Mouse (Mus musculus) neural tube, embryonic 14.5 days (tissue): ENCODE measurements around the gene Ifit1. TPM values are rescaled to one million over a fixed set of nuclear protein-coding genes. Genes with fewer than 3 reads are reported as not detected.
"Not testable (repeated sequence)": the region's sequence is repeated elsewhere in the genome, so short reads cannot be mapped to it uniquely, and the experiment has no call there.

Experiments used
- ATAC-seq: fragments of 200-750 bp; cut with Nextera tagmentation; 2 replicates; pipeline ENCODE4 v1.8.0; 2017; ENCODE audit warnings: low read depth, mild to moderate bottlenecking, moderate TSS enrichment, moderate library complexity
- H3K27ac ChIP-seq: fragments of 300-500 bp; sonication (generic); 2 replicates; pipeline ENCODE4 v1.5.1; 2014; ENCODE audit warnings: low read depth, mild to moderate bottlenecking, control low read depth, low read length, moderate library complexity, mixed read lengths
- H3K27me3 ChIP-seq: fragments of 300-500 bp; sonication (generic); 2 replicates; pipeline ENCODE4 v1.6.1; 2014; ENCODE audit warnings: low read length; ENCODE audit not compliant: control insufficient read depth, insufficient read depth
- H3K36me3 ChIP-seq: fragments of 300-500 bp; sonication (generic); 2 replicates; pipeline ENCODE4 v1.6.1; 2014; ENCODE audit warnings: low read length, mixed read lengths; ENCODE audit not compliant: control insufficient read depth, insufficient read depth
- H3K4me1 ChIP-seq: fragments of 300-500 bp; sonication (generic); 2 replicates; pipeline ENCODE4 v1.6.1; 2014; ENCODE audit warnings: low read length; ENCODE audit not compliant: control insufficient read depth, insufficient read depth
- H3K4me2 ChIP-seq: fragments of 300-500 bp; sonication (generic); 2 replicates; pipeline ENCODE4 v1.6.1; 2014; ENCODE audit warnings: mild to moderate bottlenecking, low read depth, low read length, control low read depth
- H3K4me3 ChIP-seq: fragments of 300-500 bp; sonication (generic); 2 replicates; pipeline ENCODE4 v1.5.1; 2014; ENCODE audit warnings: low read depth, low read length, control low read depth, mixed read lengths
- H3K9ac ChIP-seq: fragments of 300-500 bp; sonication (generic); replicated peaks from 2 replicates; pipeline ENCODE4 v1.6.1; 2014; ENCODE audit warnings: low read depth, mild to moderate bottlenecking, control low read depth, low read length, mixed read lengths
- H3K9me3 ChIP-seq: fragments of 300-500 bp; sonication (generic); 2 replicates; pipeline ENCODE4 v1.6.1; 2016; ENCODE audit warnings: low read length; ENCODE audit not compliant: control insufficient read depth
- WGBS: fragments of 180-500 bp; shearing (Covaris S2); extraction: QIAGEN DNeasy Blood & Tissue Kit; methylation state at CpG from one replicate; pipeline ENCODE4 v1.1.7; 2014; 5-methylcytosine and 5-hydroxymethylcytosine counted together
- polyA plus RNA-seq: library from polyadenylated mRNA; unstranded; fragments of >200 nt; fragmentation: Nextera tagmentation; extraction: Ambion mirVana; gene quantifications from 2 replicates; pipeline ENCODE4 v1.2.1, GENCODE M21; 2014

Ifit1 gene
- polyA plus RNA-seq, 1 experiment from 2014 or later = 0.21 TPM

DNA sequence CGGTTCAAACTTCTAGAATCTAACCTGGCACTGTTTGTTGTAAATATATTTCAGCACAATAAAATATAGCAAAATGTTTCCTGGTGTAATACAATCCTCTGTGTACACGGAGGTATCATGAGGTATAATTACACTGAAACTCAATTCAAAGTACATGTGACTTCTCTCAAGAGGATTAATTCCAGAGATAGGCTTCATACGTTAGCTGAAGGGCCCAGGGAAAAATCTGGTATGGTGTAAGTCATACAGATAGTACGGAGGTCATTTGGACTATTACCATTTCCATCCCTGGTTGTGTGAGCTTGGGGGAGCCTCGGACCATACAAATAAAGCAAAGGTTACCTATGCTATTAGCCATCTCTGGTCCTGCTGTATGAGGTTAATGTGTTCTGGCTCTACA, 1.9 kb downstream of the Ifit1 start:
- no peak overlapping the region for H3K27ac ChIP-seq
- H3K4me2 ChIP-seq = no peak overlapping the region
- H3K36me3 ChIP-seq = no peaks in the 10 kb centered on the region
- no peaks in the 10 kb centered on the region for H3K27me3 ChIP-seq
- no peaks in the 10 kb centered on the region for H3K9me3 ChIP-seq
- H3K9ac ChIP-seq = no peak overlapping the region
- no peaks in the 10 kb centered on the region for H3K4me1 ChIP-seq
- no peak overlapping the region for H3K4me3 ChIP-seq
- 84% methylated on average over 5 of the region's 5 CpGs for WGBS
- ATAC-seq = no peak

GRCm38 (mm10) chr19:34647630-34648029, 7.0 kb downstream of the Ifit1 start:
- not testable (repeated sequence) for ATAC-seq, H3K4me3 ChIP-seq
- 93% methylated on average over 6 of the region's 8 CpGs for WGBS

GRCm38 (mm10) chr19:34650276-34650675, 9.6 kb downstream of the Ifit1 start:
- no peak for ATAC-seq
- Histone ChIP-seq H3K36me3 (no peaks in the 10 kb centered on the region), H3K9me3 (no peaks in the 10 kb centered on the region), H3K9ac (no peak overlapping the region), H3K27ac (no peak overlapping the region), H3K4me3 (no peak overlapping the region), H3K4me2 (no peak overlapping the region), H3K4me1 (no peaks in the 10 kb centered on the region), H3K27me3 (no peaks in the 10 kb centered on the region)
- WGBS = 92% methylated on average over 3 of the region's 3 CpGs

More at GRCm38 (mm10) chr19:34647630-34648029, 7.0 kb downstream of the Ifit1 start:
- not testable (repeated sequence) for H3K9ac ChIP-seq, H3K4me2 ChIP-seq, H3K27me3 ChIP-seq, H3K36me3 ChIP-seq, H3K9me3 ChIP-seq, H3K27ac ChIP-seq, H3K4me1 ChIP-seq

- Histone ChIP-seq H3K9ac (no peak overlapping the region), H3K4me2 (no peak overlapping the region), H3K27me3 (no peaks in the 10 kb centered on the region), H3K9me3 (no peaks in the 10 kb centered on the region), H3K36me3 (no peaks in the 10 kb centered on the region), H3K4me3 (no peak overlapping the region), H3K4me1 (no peaks in the 10 kb centered on the region), H3K27ac (no peak overlapping the region)
- WGBS = 88% methylated on average over 6 of the region's 6 CpGs
- no peak for ATAC-seq
Observed at GRCm38 (mm10) chr19:34650997-34651396, 10.3 kb downstream of the Ifit1 start.

- no peak for ATAC-seq
- H3K36me3 ChIP-seq = no peaks in the 10 kb centered on the region
- no peak overlapping the region for H3K9ac ChIP-seq
- H3K4me2 ChIP-seq = no peak overlapping the region
- no peak overlapping the region for H3K4me3 ChIP-seq
- no peaks in the 10 kb centered on the region for H3K9me3 ChIP-seq
- no peaks in the 10 kb centered on the region for H3K4me1 ChIP-seq
- H3K27ac ChIP-seq = no peak overlapping the region
- H3K27me3 ChIP-seq = no peaks in the 10 kb centered on the region
- 92% methylated on average over 10 of the region's 10 CpGs for WGBS
Observed at GRCm38 (mm10) chr19:34655227-34655805, 14.6 kb downstream of the Ifit1 start.

- Histone ChIP-seq H3K4me3 (no peak overlapping the region), H3K4me1 (no peaks in the 10 kb centered on the region), H3K9me3 (no peaks in the 10 kb centered on the region), H3K9ac (no peak overlapping the region), H3K36me3 (no peaks in the 10 kb centered on the region), H3K4me2 (no peak overlapping the region), H3K27me3 (no peaks in the 10 kb centered on the region), H3K27ac (no peak overlapping the region)
- 43% methylated on average over 2 of the region's 2 CpGs for WGBS
- no peak for ATAC-seq
Observed at GRCm38 (mm10) chr19:34656511-34657298, 16.0 kb downstream of the Ifit1 start.

DNA sequence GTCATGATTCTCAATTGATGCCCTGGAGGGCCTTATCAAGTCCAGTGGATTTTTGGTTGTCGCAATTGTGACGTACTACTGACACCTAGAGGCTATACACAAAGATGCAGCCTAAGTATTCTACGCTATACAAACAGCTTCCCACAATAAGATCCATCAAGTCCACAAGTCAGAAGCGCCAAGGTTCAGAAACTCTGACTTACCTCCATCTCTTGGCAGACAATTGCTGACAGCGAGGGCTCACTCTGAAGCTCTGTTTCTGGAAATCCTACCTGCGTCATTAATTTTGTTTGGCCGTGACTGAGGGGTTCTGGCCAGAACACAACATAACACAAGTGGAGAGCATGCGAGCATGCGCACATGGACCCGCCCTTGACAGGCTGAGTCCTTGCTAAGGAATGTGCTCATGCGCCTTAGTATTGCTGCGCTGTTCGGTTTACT, 21.4 kb downstream of the Ifit1 start:
- 21% methylated on average over 13 of the region's 13 CpGs for WGBS

GRCm38 (mm10) chr19:34662740-34663139, 22.1 kb downstream of the Ifit1 start:
- H3K4me3 ChIP-seq = no peak overlapping the region
- peak overlapping the region; percentile 41; the same call in 1 of the 2 replicates for H3K4me2 ChIP-seq
- no peak overlapping the region for H3K9ac ChIP-seq
- H3K36me3 ChIP-seq = no peaks in the 10 kb centered on the region
- no peaks in the 10 kb centered on the region for H3K27me3 ChIP-seq
- 60% methylated on average over 5 of the region's 5 CpGs for WGBS
- no peak for ATAC-seq
- no peaks in the 10 kb centered on the region for H3K9me3 ChIP-seq
- no peaks in the 10 kb centered on the region for H3K4me1 ChIP-seq
- no peak overlapping the region for H3K27ac ChIP-seq

More for the DNA sequence above, 21.4 kb downstream of the Ifit1 start:
- no peak overlapping the region for H3K9ac ChIP-seq
- H3K4me2 ChIP-seq = peak overlapping the region; percentile 41
- H3K9me3 ChIP-seq = no peaks in the 10 kb centered on the region
- ATAC-seq = peak; percentile 96
- H3K27me3 ChIP-seq = no peaks in the 10 kb centered on the region
- no peaks in the 10 kb centered on the region for H3K4me1 ChIP-seq
- no peaks in the 10 kb centered on the region for H3K36me3 ChIP-seq
- peak overlapping the region; percentile 20; the same call in 1 of the 2 replicates for H3K4me3 ChIP-seq
- no peak overlapping the region; the same call in 1 of the 2 replicates for H3K27ac ChIP-seq

DNA sequence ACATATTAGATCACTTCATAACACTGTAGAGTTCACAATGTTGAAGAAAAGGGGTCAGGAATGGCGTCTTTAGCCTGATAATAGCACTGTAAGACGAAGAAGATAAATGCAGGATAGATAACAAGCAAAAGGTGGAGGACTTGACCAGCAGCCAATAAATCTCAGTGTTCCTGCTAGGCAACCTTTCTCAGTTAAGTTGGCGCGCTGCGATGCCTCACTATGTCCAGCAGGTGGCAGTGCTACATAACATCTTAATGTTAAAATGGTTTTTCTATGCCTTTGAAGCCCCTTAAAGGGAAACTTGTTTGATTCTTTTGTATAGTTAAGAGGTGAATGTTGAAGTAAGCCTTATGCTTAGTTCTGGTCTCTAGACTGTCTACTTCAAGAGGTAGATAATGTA, 25.5 kb downstream of the Ifit1 start:
- Histone ChIP-seq H3K4me1 (no peaks in the 10 kb centered on the region), H3K9me3 (no peaks in the 10 kb centered on the region), H3K36me3 (no peaks in the 10 kb centered on the region), H3K27ac (no peak overlapping the region), H3K4me3 (no peak overlapping the region), H3K27me3 (no peaks in the 10 kb centered on the region), H3K4me2 (no peak overlapping the region), H3K9ac (no peak overlapping the region)
- ATAC-seq = no peak
- under 1% methylated on average over 5 of the region's 5 CpGs for WGBS
